Comparison of ENCODE assay signal across 14 mouse cellular contexts in genomic region chr1:168584137-168584536, GRCm38 (mm10).
A peak's percentile ranks its signal among the peaks of the same experiment; 100 is the strongest.
DNase-seq lines count a peak whose midpoint lies in the region; ATAC-seq and TF ChIP-seq lines count a peak whose summit lies in the region.
"Had no signal": no experiment of that assay in that cellular context is flagged by ENCODE, and none has a peak within 500 bp of the region (broad histone marks: within the 10 kb centered on the region; RNA-seq: fewer than 3 reads in every experiment).

No protein-coding gene starts in this region.

- H3K9me3 ChIP-seq in hindbrain, postnatal 0 days (ENCODE audit: low read length) = no peaks in the 10 kb centered on the region
- H3K9me3 ChIP-seq: embryonic facial prominence, embryonic 12.5 days; forebrain, embryonic 10.5 days; heart, embryonic 13.5 days; stomach, embryonic 15.5 days had no signal

- no peak overlapping the region for H3K4me2 ChIP-seq in hindbrain, postnatal 0 days (ENCODE audit: low read depth, low read length)
- H3K4me2 ChIP-seq: embryonic facial prominence, embryonic 12.5 days; heart, embryonic 13.5 days; stomach, embryonic 15.5 days had no signal

- no peaks in the 10 kb centered on the region for H3K79me2 ChIP-seq in C2C12 (ENCODE audit: control insufficient read depth, insufficient read depth)

- H3K27me3 ChIP-seq in C2C12 (ENCODE audit: control insufficient read depth, insufficient read depth, insufficient read length) = no peaks in the 10 kb centered on the region
- H3K27me3 ChIP-seq in hindbrain, postnatal 0 days (ENCODE audit: insufficient read depth, low read length) = no peaks in the 10 kb centered on the region
- H3K27me3 ChIP-seq: embryonic facial prominence, embryonic 12.5 days; stomach, embryonic 15.5 days had no signal

- peak; percentile 13 for DNase-seq in layer of hippocampus, adult 9-11 months
- no peak for DNase-seq in layer of hippocampus, adult 18-20 months (ENCODE audit: low spot score in 2 of 2)
- DNase-seq in NIH3T3 (ENCODE audit: low read depth) = peak; percentile 93
- peak; percentile 15 for DNase-seq in brain, embryonic 14.5 days (ENCODE audit: low read depth)
- no peak for DNase-seq in hindbrain, postnatal 0 days (ENCODE audit: low spot score)
- no peak for DNase-seq in kidney, postnatal 25 days
- DNase-seq: heart, postnatal 4 days; lung, adult 2 months had no signal

- H3K79me3 ChIP-seq in C2C12 (ENCODE audit: low read depth) = no peaks in the 10 kb centered on the region

- TF ChIP-seq CTCF in C2C12 (IDR thresholded peaks at IDR 0.05; ENCODE audit: control insufficient read depth, insufficient read depth, insufficient read length) = no peak
- no peak for TF ChIP-seq CTCF in brain, embryonic 14.5 days (IDR thresholded peaks at IDR 0.05; ENCODE audit: borderline replicate concordance, extremely low read depth, insufficient read depth, insufficient read length)
- no peak for TF ChIP-seq CTCF in hindbrain, postnatal 0 days (IDR thresholded peaks at IDR 0.05; ENCODE audit: low read depth)

- H3K9ac ChIP-seq in hindbrain, postnatal 0 days (replicated peaks; ENCODE audit: low read length) = no peak overlapping the region
- H3K9ac ChIP-seq: embryonic facial prominence, embryonic 12.5 days; heart, embryonic 13.5 days; stomach, embryonic 15.5 days had no signal

- H3K27ac ChIP-seq in hindbrain, postnatal 0 days = no peak overlapping the region
- H3K27ac ChIP-seq: embryonic facial prominence, embryonic 12.5 days; forebrain, embryonic 10.5 days; heart, embryonic 13.5 days; stomach, embryonic 15.5 days had no signal

- no peak for TF ChIP-seq POLR2A in brain, embryonic 14.5 days (IDR thresholded peaks at IDR 0.05; ENCODE audit: borderline replicate concordance, extremely low read depth, insufficient read depth, insufficient read length, poor library complexity, severe bottlenecking)

- 59% methylated on average over 3 of the region's 3 CpGs for WGBS in hindbrain, postnatal 0 days

- no peaks in the 10 kb centered on the region for H3K4me1 ChIP-seq in hindbrain, postnatal 0 days (ENCODE audit: insufficient read depth, low read length)
- H3K4me1 ChIP-seq: embryonic facial prominence, embryonic 12.5 days; forebrain, embryonic 10.5 days; stomach, embryonic 15.5 days had no signal

- H3K4me3 ChIP-seq in C2C12 (ENCODE audit: insufficient read depth, poor library complexity, severe bottlenecking) = no peak overlapping the region
- H3K4me3 ChIP-seq in hindbrain, postnatal 0 days (ENCODE audit: low read length) = no peak overlapping the region
- H3K4me3 ChIP-seq: embryonic facial prominence, embryonic 12.5 days; forebrain, embryonic 10.5 days; heart, embryonic 13.5 days; stomach, embryonic 15.5 days had no signal

- H3ac ChIP-seq in C2C12 (ENCODE audit: control insufficient read depth, insufficient read length, low read depth) = no peak overlapping the region

- H3K36me3 ChIP-seq in C2C12 (ENCODE audit: control insufficient read depth, insufficient read depth) = no peaks in the 10 kb centered on the region
- H3K36me3 ChIP-seq in hindbrain, postnatal 0 days (ENCODE audit: insufficient read depth, low read length) = no peaks in the 10 kb centered on the region
- H3K36me3 ChIP-seq: embryonic facial prominence, embryonic 12.5 days; forebrain, embryonic 10.5 days; heart, embryonic 13.5 days; stomach, embryonic 15.5 days had no signal

- ATAC-seq in hindbrain, postnatal 0 days = no peak
- ATAC-seq: midbrain, embryonic 16.5 days had no signal

TF ChIP-seq in C2C12, 6 proteins besides CTCF, POLR2A, EP300 and RAD21:
- TF ChIP-seq FOSL1 (IDR thresholded peaks at IDR 0.05; ENCODE audit: insufficient read depth, low read length, poor library complexity, severe bottlenecking) = peak; percentile 99
- TF ChIP-seq MYOD1 (IDR thresholded peaks at IDR 0.05; ENCODE audit: control insufficient read depth, insufficient read length, low read depth) = peak; percentile 87
- peak; percentile 72 for TF ChIP-seq USF1 (IDR thresholded peaks at IDR 0.05; ENCODE audit: low read depth)
- TF ChIP-seq MAX (IDR thresholded peaks at IDR 0.05) = peak; percentile 43
- no peak for TF ChIP-seq MYOG (IDR thresholded peaks at IDR 0.05; ENCODE audit: control insufficient read depth, extremely low read depth, insufficient read length)
- no peak for TF ChIP-seq CEBPB (IDR thresholded peaks at IDR 0.05; ENCODE audit: low read depth)

Comparison
In these comparisons a context has a peak if more than half of its experiments do, and no peak if none do; other contexts are left out.
1. DNase-seq: peak in layer of hippocampus, adult 9-11 months (single experiment), NIH3T3 (single experiment) and brain, embryonic 14.5 days (single experiment); none in layer of hippocampus, adult 18-20 months (0 of 2), hindbrain, postnatal 0 days (single experiment) and kidney, postnatal 25 days (0 of 2).